Mouse (Mus musculus) lung, adult 2 months (tissue): ENCODE measurements around the gene Cavin1.

Experiments
- CTCF ChIP-seq: fragments of 200-500 bp; IDR thresholded peaks from 2 replicates; pipeline ENCODE4 v1.5.1; 2011; ENCODE audit warnings: mild to moderate bottlenecking, low read length, control low read depth; ENCODE audit not compliant: insufficient read depth
- POLR2A ChIP-seq: fragments of 200-500 bp; IDR thresholded peaks from 2 replicates; pipeline ENCODE4 v1.6.1; 2011; ENCODE audit warnings: low read depth, mild to moderate bottlenecking, control low read depth, low read length, borderline replicate concordance; ENCODE audit errors: extremely low read depth

GRCm38 (mm10) chr11:100930611-100931010 is 40.1 kb downstream of the Cavin1 start:
- TF ChIP-seq CTCF: no peak
- TF ChIP-seq POLR2A: no peak
